Mouse (Mus musculus) common myeloid progenitor, adult 5-6 weeks (primary cell): ENCODE measurements at regions not wholly inside any gene's neighbourhood (a gene's known extent, or its start where the extent isn't known, plus 50 kb on each side); places are given as distances from the start of the nearest gene placed in this dataset.
A peak's percentile ranks its signal among the peaks of the same experiment; 100 is the strongest.
"Not testable (repeated sequence)": the region's sequence is repeated elsewhere in the genome, so short reads cannot be mapped to it uniquely, and the experiment has no call there.

ENCODE experiments used
- ATAC-seq: replicated peaks from 2 replicates; pipeline ENCODE4 v1.8.0; 2016; ENCODE audit warnings: low read depth, mild to moderate bottlenecking, moderate TSS enrichment, inconsistent platforms; ENCODE audit not compliant: poor library complexity, severe bottlenecking

GRCm38 (mm10) chr4:61998366-61998765 is 55.6 kb downstream of the Mup20 start:
- no peak for ATAC-seq

DNA sequence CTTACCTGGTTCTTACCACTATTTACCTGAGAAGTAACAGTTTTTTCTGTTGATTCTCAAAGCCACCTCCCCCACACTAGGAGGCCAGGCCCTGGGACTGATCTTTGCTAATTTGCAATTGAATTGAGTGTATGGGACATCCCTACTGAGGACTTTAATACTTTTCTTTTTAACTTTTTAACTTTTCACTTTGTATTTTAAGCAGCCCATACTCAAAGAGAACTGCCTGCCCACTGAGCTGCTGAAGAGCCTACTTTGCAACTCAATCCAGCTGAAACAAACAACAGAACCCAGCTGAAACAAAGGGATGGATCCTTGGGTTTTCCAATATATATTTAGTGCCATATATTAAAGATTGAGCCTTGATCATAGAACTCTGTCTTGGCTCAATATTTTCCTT is 64.0 kb downstream of the Mup20 start:
- not testable (repeated sequence) for ATAC-seq

DNA sequence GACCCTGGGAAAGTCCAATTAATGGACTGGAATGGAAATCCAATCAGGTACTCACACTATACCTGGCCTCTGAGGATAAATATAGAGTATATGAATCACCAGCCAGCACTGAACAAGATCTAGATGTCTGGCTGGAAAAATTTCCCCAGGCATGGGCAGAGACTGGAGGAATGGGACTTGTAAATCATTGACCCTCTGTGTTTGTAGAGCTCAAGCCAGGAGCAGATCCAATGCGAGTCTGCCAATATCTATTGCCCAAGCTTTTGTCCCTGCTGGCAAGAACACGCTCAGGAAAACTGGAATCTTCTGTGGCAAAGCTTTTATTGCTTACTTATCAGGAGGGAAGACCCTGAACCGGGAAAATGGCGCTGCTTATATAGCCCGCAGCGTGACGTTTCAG is 77.8 kb downstream of the Mup20 start:
- no peak for ATAC-seq

GRCm38 (mm10) chr4:61973236-61973635 is 80.7 kb downstream of the Mup20 start:
- ATAC-seq = 0 out of 2 replicates have a peak, but pooled peaks have one; percentile 65

GRCm38 (mm10) chr4:61969691-61970090 is 84.3 kb downstream of the Mup20 start:
- ATAC-seq = no peak

DNA sequence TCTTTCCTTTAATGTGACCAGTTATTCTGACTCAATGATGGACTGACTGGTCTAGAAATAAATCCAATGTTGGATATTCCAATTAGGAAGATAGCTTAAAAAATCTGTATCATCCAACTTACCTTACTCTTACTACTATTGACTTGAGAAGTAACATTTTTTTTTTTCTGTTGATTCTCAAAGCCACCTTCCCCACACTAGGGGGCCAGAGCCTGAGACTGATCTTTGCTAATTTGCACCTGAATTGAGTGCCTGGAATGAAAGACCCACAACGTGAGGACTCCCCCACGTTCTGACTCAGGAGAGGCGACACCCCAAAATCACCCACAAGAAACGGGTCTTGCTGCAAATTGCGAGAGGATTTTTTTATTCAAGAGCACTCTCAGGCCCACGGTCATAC is 86.3 kb downstream of the Mup20 start:
- ATAC-seq = not testable (repeated sequence)

GRCm38 (mm10) chr4:61962315-61962714 is 91.6 kb downstream of the Mup20 start:
- no peak for ATAC-seq
